Mouse (Mus musculus) CH12.LX (cell line): Measurements from ENCODE around the gene Arl2bp. TPM values are rescaled to one million over a fixed set of nuclear protein-coding genes. Genes with fewer than 3 reads are reported as not detected.

Experiments used
- DNase-seq: peaks from one replicate; pipeline ENCODE4 v3.0.0-alpha.2; 2013; ENCODE audit errors: extremely low read depth
- H3K27ac ChIP-seq: 2 replicates; pipeline ENCODE4 v1.5.1; 2012; ENCODE audit warnings: low read depth, mild to moderate bottlenecking, control low read depth, moderate library complexity; ENCODE audit not compliant: insufficient read depth
- H3K27me3 ChIP-seq: replicated peaks from 2 replicates; pipeline ENCODE3; 2012; ENCODE audit warnings: inconsistent platforms
- H3K36me3 ChIP-seq, 2 experiments: replicated peaks in 1 of 2; 2 replicates each; pipeline versions ENCODE3 to v1.6.1; 2012; ENCODE audit warnings: inconsistent platforms in 1 of 2, low read length in 1 of 2, mild to moderate bottlenecking in 1 of 2, mixed read lengths in 1 of 2, moderate library complexity in 1 of 2; ENCODE audit not compliant: control insufficient read depth in 1 of 2, insufficient read depth in 1 of 2
- H3K4me1 ChIP-seq, 2 experiments: 2 replicates each; pipeline ENCODE4 v1.6.1; 2012; ENCODE audit warnings: inconsistent platforms in 1 of 2, moderate library complexity in 1 of 2; ENCODE audit not compliant: insufficient read depth in 2 of 2, control insufficient read depth in 1 of 2
- H3K4me2 ChIP-seq: 2 replicates; pipeline ENCODE4 v1.6.1; 2012; ENCODE audit warnings: low read depth, mild to moderate bottlenecking, control low read depth; ENCODE audit not compliant: poor library complexity, insufficient read depth, severe bottlenecking
- H3K4me3 ChIP-seq, 3 experiments: fragments of 150-350 bp in 1 of 3; sonication (generic) in 1 of 3; replicated peaks in 1 of 3; 2 replicates each; pipeline versions ENCODE3 to v1.5.1; 2011 to 2012; ENCODE audit warnings: low read depth in 2 of 3, low read length in 2 of 3, mild to moderate bottlenecking in 2 of 3, moderate library complexity in 2 of 3, control low read depth in 1 of 3, improper control_type of control experiment in 1 of 3, inconsistent platforms in 1 of 3, mixed read lengths in 1 of 3; ENCODE audit not compliant: poor library complexity in 1 of 3
- H3K79me2 ChIP-seq: replicated peaks from 2 replicates; pipeline ENCODE4 v1.6.1; 2012; ENCODE audit warnings: mild to moderate bottlenecking, moderate library complexity; ENCODE audit not compliant: control insufficient read depth, poor library complexity, insufficient read depth, severe bottlenecking; ENCODE audit errors: extremely low read depth
- H3K9ac ChIP-seq: 2 replicates; pipeline ENCODE4 v1.6.1; 2012; ENCODE audit warnings: low read depth, mild to moderate bottlenecking, control low read depth, moderate library complexity; ENCODE audit not compliant: insufficient read depth
- H3K9me3 ChIP-seq: replicated peaks from 2 replicates; pipeline ENCODE3; 2012; ENCODE audit warnings: low read length, inconsistent platforms, mixed read lengths
- BHLHE40 ChIP-seq: IDR thresholded peaks from 2 replicates; pipeline ENCODE4 v1.6.1; 2011; ENCODE audit warnings: mild to moderate bottlenecking, low read depth, low read length, improper control_type of control experiment
- CHD1 ChIP-seq: IDR thresholded peaks from 2 replicates; pipeline ENCODE4 v1.6.1; 2012; ENCODE audit warnings: low read depth, low read length, improper control_type of control experiment, inconsistent platforms
- CHD2 ChIP-seq: IDR thresholded peaks from 2 replicates; pipeline ENCODE4 v1.6.1; 2011; ENCODE audit warnings: low read length, improper control_type of control experiment
- CTCF ChIP-seq, 2 experiments: IDR thresholded peaks in 1 of 2; conservative IDR thresholded peaks in 1 of 2; 2 replicates each; pipeline ENCODE4 v1.5.1; 2011 to 2012; ENCODE audit warnings: low read depth in 2 of 2, low read length in 2 of 2, improper control_type of control experiment in 1 of 2, inconsistent platforms in 1 of 2, mild to moderate bottlenecking in 1 of 2, moderate library complexity in 1 of 2
- E2F4 ChIP-seq: IDR thresholded peaks from 2 replicates; pipeline ENCODE4 v1.6.1; 2011; ENCODE audit warnings: low read depth, low read length, improper control_type of control experiment; ENCODE audit not compliant: insufficient replicate concordance
- ELF1 ChIP-seq: IDR thresholded peaks from 2 replicates; pipeline ENCODE4 v1.6.1; 2014; ENCODE audit warnings: low read depth, mild to moderate bottlenecking, inconsistent platforms, low read length, improper control_type of control experiment
- EP300 ChIP-seq: IDR thresholded peaks from 2 replicates; pipeline ENCODE4 v1.6.1; 2011; ENCODE audit warnings: low read length, improper control_type of control experiment
- ETS1 ChIP-seq: conservative IDR thresholded peaks from 2 replicates; pipeline ENCODE4 v1.6.1; 2012; ENCODE audit warnings: low read depth, mild to moderate bottlenecking, inconsistent platforms, low read length, improper control_type of control experiment, moderate library complexity
- GABPA ChIP-seq: IDR thresholded peaks from 2 replicates; pipeline ENCODE4 v1.6.1; 2012; ENCODE audit warnings: low read depth, low read length, improper control_type of control experiment, inconsistent platforms; ENCODE audit not compliant: insufficient replicate concordance
- HCFC1 ChIP-seq: IDR thresholded peaks from 2 replicates; pipeline ENCODE4 v1.6.1; 2012; ENCODE audit warnings: low read depth, mild to moderate bottlenecking, inconsistent platforms, low read length, improper control_type of control experiment
- IRF4 ChIP-seq: IDR thresholded peaks from 2 replicates; pipeline ENCODE4 v1.6.1; 2014; ENCODE audit warnings: low read depth, mild to moderate bottlenecking, inconsistent platforms, low read length, improper control_type of control experiment
- JUN ChIP-seq: IDR thresholded peaks from 2 replicates; pipeline ENCODE4 v1.6.1; 2011; ENCODE audit warnings: low read depth, mild to moderate bottlenecking, low read length, improper control_type of control experiment, moderate library complexity; ENCODE audit not compliant: insufficient read depth
- JUND ChIP-seq: conservative IDR thresholded peaks from 2 replicates; pipeline ENCODE4 v1.6.1; 2011; ENCODE audit warnings: low read depth, low read length, improper control_type of control experiment
- KAT2A ChIP-seq: IDR thresholded peaks from 2 replicates; pipeline ENCODE4 v1.6.1; 2012; ENCODE audit warnings: low read length, improper control_type of control experiment, inconsistent platforms; ENCODE audit not compliant: insufficient replicate concordance
- MAFK ChIP-seq: IDR thresholded peaks from 2 replicates; pipeline ENCODE4 v1.6.1; 2011; ENCODE audit warnings: low read length, improper control_type of control experiment; ENCODE audit not compliant: insufficient replicate concordance
- MAX ChIP-seq: IDR thresholded peaks from 2 replicates; pipeline ENCODE4 v1.6.1; 2011; ENCODE audit warnings: low read length, improper control_type of control experiment
- MAZ ChIP-seq: IDR thresholded peaks from 2 replicates; pipeline ENCODE4 v1.6.1; 2012; ENCODE audit warnings: low read depth, mild to moderate bottlenecking, inconsistent platforms, low read length, improper control_type of control experiment, moderate library complexity
- MEF2A ChIP-seq: IDR thresholded peaks from 2 replicates; pipeline ENCODE4 v1.6.1; 2014; ENCODE audit warnings: low read depth, mild to moderate bottlenecking, inconsistent platforms, low read length, improper control_type of control experiment, borderline replicate concordance
- MXI1 ChIP-seq: IDR thresholded peaks from 2 replicates; pipeline ENCODE4 v1.6.1; 2011; ENCODE audit warnings: mild to moderate bottlenecking, low read depth, low read length, improper control_type of control experiment
- MYC ChIP-seq: IDR thresholded peaks from 2 replicates; pipeline ENCODE4 v1.6.1; 2011; ENCODE audit warnings: low read depth, mild to moderate bottlenecking, improper control_type of control experiment, low read length
- NELFE ChIP-seq: IDR thresholded peaks from 2 replicates; pipeline ENCODE4 v1.6.1; 2011; ENCODE audit warnings: low read depth, low read length, improper control_type of control experiment
- NRF1 ChIP-seq: IDR thresholded peaks from 2 replicates; pipeline ENCODE4 v1.6.1; 2014; ENCODE audit warnings: low read depth, mild to moderate bottlenecking, inconsistent platforms, low read length, improper control_type of control experiment, moderate library complexity
- PAX5 ChIP-seq: IDR thresholded peaks from 2 replicates; pipeline ENCODE4 v1.6.1; 2012; ENCODE audit warnings: low read length, inconsistent platforms, mixed read lengths
- POLR2A ChIP-seq: IDR thresholded peaks from 2 replicates; pipeline ENCODE4 v1.6.1; 2011; ENCODE audit warnings: low read depth, mild to moderate bottlenecking, improper control_type of control experiment, low read length
- POLR2AphosphoS2 ChIP-seq: IDR thresholded peaks from 2 replicates; pipeline ENCODE4 v1.6.1; 2011; ENCODE audit warnings: low read depth, low read length, improper control_type of control experiment
- RAD21 ChIP-seq: IDR thresholded peaks from 2 replicates; pipeline ENCODE4 v1.6.1; 2011; ENCODE audit warnings: low read depth, mild to moderate bottlenecking, low read length, improper control_type of control experiment, moderate library complexity
- RCOR1 ChIP-seq: conservative IDR thresholded peaks from 2 replicates; pipeline ENCODE4 v1.6.1; 2012; ENCODE audit warnings: low read depth, mild to moderate bottlenecking, inconsistent platforms, low read length, improper control_type of control experiment
- SIN3A ChIP-seq: IDR thresholded peaks from 2 replicates; pipeline ENCODE4 v1.6.1; 2012; ENCODE audit warnings: low read length, improper control_type of control experiment, inconsistent platforms
- SMC3 ChIP-seq: IDR thresholded peaks from 2 replicates; pipeline ENCODE4 v1.6.1; 2011; ENCODE audit warnings: low read depth, low read length, improper control_type of control experiment
- TBP ChIP-seq: conservative IDR thresholded peaks from 2 replicates; pipeline ENCODE4 v1.6.1; 2011; ENCODE audit warnings: low read depth, low read length, improper control_type of control experiment
- TCF12 ChIP-seq: IDR thresholded peaks from 2 replicates; pipeline ENCODE4 v1.6.1; 2014; ENCODE audit warnings: low read depth, mild to moderate bottlenecking, inconsistent platforms, low read length, improper control_type of control experiment
- UBTF ChIP-seq: IDR thresholded peaks from 2 replicates; pipeline ENCODE4 v1.6.1; 2012; ENCODE audit warnings: low read depth, mild to moderate bottlenecking, inconsistent platforms, low read length, improper control_type of control experiment, moderate library complexity
- USF1 ChIP-seq: IDR thresholded peaks from 2 replicates; pipeline ENCODE4 v1.6.1; 2014; ENCODE audit warnings: low read depth, mild to moderate bottlenecking, inconsistent platforms, low read length, improper control_type of control experiment
- USF2 ChIP-seq: conservative IDR thresholded peaks from 2 replicates; pipeline ENCODE4 v1.6.1; 2011; ENCODE audit warnings: low read depth, low read length, improper control_type of control experiment
- ZC3H11A ChIP-seq: IDR thresholded peaks from 2 replicates; pipeline ENCODE4 v1.6.1; 2012; ENCODE audit warnings: low read depth, mild to moderate bottlenecking, inconsistent platforms, low read length, improper control_type of control experiment
- ZKSCAN1 ChIP-seq: IDR thresholded peaks from 2 replicates; pipeline ENCODE4 v1.6.1; 2012; ENCODE audit warnings: low read depth, inconsistent platforms, low read length, improper control_type of control experiment, borderline replicate concordance
- ZMIZ1 ChIP-seq: IDR thresholded peaks from 2 replicates; pipeline ENCODE4 v1.6.1; 2012; ENCODE audit warnings: low read depth, mild to moderate bottlenecking, inconsistent platforms, low read length, improper control_type of control experiment
- ZNF384 ChIP-seq: IDR thresholded peaks from 2 replicates; pipeline ENCODE4 v1.6.1; 2012; ENCODE audit warnings: low read depth, low read length, improper control_type of control experiment, inconsistent platforms
- dilution Hi-C: fragments of 300-500 bp; cut with MboI; formaldehyde crosslinking; loops from 2 replicates; pipeline ENCODE4 v1.14.3; 2020; ENCODE audit warnings: low sequenced_read_pairs; ENCODE audit not compliant: extremely low pct_unique_long_range_greater_than_20kb, extremely low pct_ligation_motif_present
- in situ Hi-C: fragments of 300-500 bp; cut with MboI; formaldehyde crosslinking; loops from 3 replicates; pipeline ENCODE4 v1.14.3; 2019; ENCODE audit warnings: low sequenced_read_pairs, low pct_ligation_motif_present, low pct_unique_long_range_greater_than_20kb, mixed read lengths
- polyA plus RNA-seq: library from polyadenylated mRNA; unstranded; fragments of >175 nt; gene quantifications from 2 replicates; pipeline ENCODE4 v1.2.1, GENCODE M21; 2012; ENCODE audit warnings: low read depth; ENCODE audit not compliant: insufficient read length
- total RNA-seq, 2 experiments: library from RNA; depleted of rRNA; stranded (reverse); fragments of 300-350 nt in 1 of 2; fragments of >200 nt in 1 of 2; gene quantifications; 2 replicates each; pipeline ENCODE4 v1.2.3; 2012 to 2014

The Arl2bp gene
- total and polyA plus RNA-seq, 3 experiments, result 24.8 to 107 (median 85.1) TPM

DNA sequence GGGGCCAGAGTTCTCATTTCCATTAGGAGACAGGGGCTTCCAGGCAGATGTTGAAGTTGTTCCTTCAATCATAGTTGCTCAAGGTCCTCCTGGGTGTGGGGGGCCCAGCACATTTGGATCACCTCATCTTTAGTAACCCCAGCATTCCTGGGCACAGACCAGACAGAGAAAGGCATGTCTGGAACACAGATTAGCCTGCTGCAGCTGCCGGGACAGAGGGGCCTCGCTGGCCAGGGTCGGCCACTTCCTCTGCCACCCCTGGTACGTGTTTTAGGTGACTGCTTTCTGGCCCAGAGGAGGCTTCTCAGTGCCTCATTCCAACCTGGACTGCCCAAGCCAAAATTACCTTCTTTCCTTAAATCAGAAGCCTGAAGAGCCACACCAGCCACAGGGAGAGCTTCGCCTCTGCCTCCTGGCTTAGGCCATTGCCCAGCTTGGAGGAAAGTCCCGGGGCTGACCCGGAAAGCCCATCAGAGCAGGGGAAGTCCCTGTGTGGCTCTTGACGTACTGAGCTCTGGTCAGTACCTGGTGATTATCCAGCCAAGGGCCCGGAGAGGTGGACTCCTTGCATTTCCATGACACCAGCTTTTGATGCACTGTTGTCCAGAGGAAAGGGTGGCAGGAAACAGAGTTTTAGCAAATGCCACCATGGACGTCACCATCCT lies 39.3 kb downstream of the Arl2bp start:
- no peaks in the 10 kb centered on the region for H3K27me3 ChIP-seq
- in situ Hi-C loops, result loop anchor here (5.0 to 10.0 kb wide), 3 partner anchors 37 to 199 kb away; no protein-coding TSS in a partner anchor
- H3K9ac ChIP-seq, result peak overlapping the region; percentile 86
- peaks cover 32 to 44% of the 10 kb centered on the region in 2 experiments for H3K4me1 ChIP-seq
- H3K4me2 ChIP-seq, result peak overlapping the region; percentile 48
- dilution Hi-C loops, result no loop called here
- DNase-seq, result peak; percentile 39
- no peaks in the 10 kb centered on the region for H3K79me2 ChIP-seq
- TF ChIP-seq E2F4, result no peak
- TF ChIP-seq ELF1, result peak; percentile 71
- TF ChIP-seq CHD1, result no peak
- no peak for TF ChIP-seq CHD2
- TF ChIP-seq MAZ, result no peak
- TF ChIP-seq IRF4, result peak; percentile 21; the same call in 1 of the 2 replicates
- no peak for TF ChIP-seq GABPA
- TF ChIP-seq SMC3, result no peak
- no peak for TF ChIP-seq CTCF (conservative IDR thresholded peaks at IDR 0.05 in 1 of 2, IDR thresholded peaks at IDR 0.05 in 1 of 2; ENCODE audit: low read depth in 2 of 2, low read length in 2 of 2)
- no peak for TF ChIP-seq JUND
- peak; percentile 72 for TF ChIP-seq NELFE
- no peak for TF ChIP-seq ZNF384
- peak; percentile 65; the same call in 1 of the 2 replicates for TF ChIP-seq ZMIZ1
- no peak for TF ChIP-seq MYC
- TF ChIP-seq MEF2A, result peak; percentile 70
- no peak for TF ChIP-seq PAX5
- 0 out of 2 replicates have a peak, but pooled peaks have one; percentile 1 for TF ChIP-seq MXI1
- TF ChIP-seq MAX, result no peak
- no peak; the same call in none of the 2 replicates for TF ChIP-seq RAD21
- TF ChIP-seq SIN3A, result no peak; the same call in 1 of the 2 replicates
- no peak for TF ChIP-seq ZC3H11A
- no peak for TF ChIP-seq USF2
- TF ChIP-seq UBTF, result peak; percentile 76; the same call in 1 of the 2 replicates
- TF ChIP-seq POLR2AphosphoS2, result no peak
- peak; percentile 83 for TF ChIP-seq TCF12
- peak; percentile 59; the same call in 1 of the 2 replicates for TF ChIP-seq TBP
- TF ChIP-seq ETS1, result peak; percentile 75
- no peak for TF ChIP-seq USF1
- no peak; the same call in 1 of the 2 replicates for TF ChIP-seq RCOR1
- TF ChIP-seq MAFK, result no peak; the same call in 1 of the 2 replicates
- no peak for TF ChIP-seq NRF1
- no peak for TF ChIP-seq ZKSCAN1
- 0 out of 2 replicates have a peak, but pooled peaks have one; percentile 1 for TF ChIP-seq JUN
- TF ChIP-seq BHLHE40, result 0 out of 2 replicates have a peak, but pooled peaks have one; percentile 15
- TF ChIP-seq HCFC1, result no peak
- TF ChIP-seq EP300, result peak; percentile 51
- TF ChIP-seq POLR2A, result peak; percentile 66
- no peak for TF ChIP-seq KAT2A
- H3K4me3 ChIP-seq, result peak overlapping the region; percentile 40 to 71 (median 61)
- peak overlapping the region; percentile 94 for H3K27ac ChIP-seq
- H3K9me3 ChIP-seq, result no peaks in the 10 kb centered on the region
- H3K36me3 ChIP-seq, result no peaks in the 10 kb centered on the region
